Mouse (Mus musculus) heart, adult 2 months (tissue): Measurements from ENCODE around the gene Ankib1. TPM values are rescaled to one million over a fixed set of nuclear protein-coding genes. Genes with fewer than 3 reads are reported as not detected.

ENCODE experiments used
- DNase-seq, 2 experiments: peaks; one replicate each; pipeline ENCODE4 v3.0.0; 2021
- H3K27ac ChIP-seq: fragments of 200-600 bp; 2 replicates; pipeline ENCODE4 v1.8.1; 2022
- H3K27me3 ChIP-seq: fragments of 200-500 bp; 2 replicates; pipeline ENCODE4 v1.6.1; 2012; ENCODE audit warnings: mild to moderate bottlenecking, low read length, inconsistent platforms, mixed read lengths; ENCODE audit not compliant: control insufficient read depth, insufficient read depth
- H3K36me3 ChIP-seq: fragments of 200-500 bp; 2 replicates; pipeline ENCODE4 v1.6.1; 2012; ENCODE audit warnings: low read length, inconsistent platforms; ENCODE audit not compliant: control insufficient read depth, insufficient read depth
- H3K4me1 ChIP-seq: fragments of 200-500 bp; 2 replicates; pipeline ENCODE4 v1.6.1; 2011; ENCODE audit warnings: low read length; ENCODE audit not compliant: control insufficient read depth, insufficient read depth
- H3K4me3 ChIP-seq: fragments of 200-600 bp; 2 replicates; pipeline ENCODE4 v1.8.1; 2022
- H3K79me2 ChIP-seq: fragments of 200-500 bp; replicated peaks from 2 replicates; pipeline ENCODE4 v1.6.1; 2012; ENCODE audit warnings: mild to moderate bottlenecking, inconsistent platforms, low read length, moderate library complexity, mixed read lengths; ENCODE audit not compliant: control insufficient read depth, insufficient read depth
- H3K9ac ChIP-seq: fragments of 200-500 bp; 2 replicates; pipeline ENCODE4 v1.6.1; 2012; ENCODE audit warnings: low read depth, mild to moderate bottlenecking, control low read depth, inconsistent platforms, low read length, mixed read lengths
- CTCF ChIP-seq: fragments of 200-600 bp; IDR thresholded peaks from 2 replicates; pipeline ENCODE4 v1.8.1; 2022; ENCODE audit warnings: antibody characterized with exemption, mild to moderate bottlenecking, moderate library complexity
- EP300 ChIP-seq: fragments of 200-500 bp; IDR thresholded peaks from 2 replicates; pipeline ENCODE4 v1.6.1; 2011; ENCODE audit warnings: low read depth, low read length, control low read depth; ENCODE audit not compliant: insufficient read depth
- POLR2A ChIP-seq: fragments of 200-500 bp; IDR thresholded peaks from 2 replicates; pipeline ENCODE4 v1.6.1; 2011; ENCODE audit warnings: mild to moderate bottlenecking, low read depth, low read length, control low read depth; ENCODE audit not compliant: insufficient read depth
- WGBS: fragments of 180-500 bp; shearing (Covaris S2); methylation state at CpG from one replicate; pipeline ENCODE4 v1.1.7; 2018; 5-methylcytosine and 5-hydroxymethylcytosine counted together
- intact Hi-C: fragments of 180-260 bp; cut with DNase I; formaldehyde crosslinking; loops from one replicate; pipeline ENCODE4 v1.15.1; 2025
- microRNA-seq, 2 experiments: library from miRNA; unstranded; fragments of <30 nt; microRNA quantifications; one replicate each; pipeline ENCODE4 v1.2.0; 2021
- polyA plus RNA-seq: library from polyadenylated mRNA; depleted of rRNA; stranded (reverse); fragments of >200 nt; gene quantifications from 2 replicates; pipeline ENCODE4 v1.2.3, GENCODE M21; 2012; rRNA removed
- total RNA-seq, 2 experiments: library from RNA; stranded (reverse); gene quantifications; 2 replicates each; pipeline ENCODE4 v1.2.3; 2021

Ankib1 gene
- total and polyA plus RNA-seq, 3 experiments, result 3.6 to 28.0 (median 25.2) TPM

GRCm38 (mm10) chr5:3646991-3647707 lies 155.6 kb downstream of the Ankib1 start:
- peaks cover 2% of the 10 kb centered on the region for H3K4me1 ChIP-seq
- peaks cover 4% of the 10 kb centered on the region for H3K36me3 ChIP-seq
- under 1% methylated on average over 56 of the region's 60 CpGs for WGBS
- peak; percentile 53 to 59 for DNase-seq
- peak overlapping the region; percentile 94 for H3K4me3 ChIP-seq
- no peaks in the 10 kb centered on the region for H3K79me2 ChIP-seq
- peak overlapping the region; percentile 91 for H3K27ac ChIP-seq
- no peaks in the 10 kb centered on the region for H3K27me3 ChIP-seq
- intact Hi-C loops, result loop anchor here (2.0 kb wide), 1 partner anchor 156 kb away; the partner anchor contains the start of genes Ankib1 and Krit1
- H3K9ac ChIP-seq, result peak overlapping the region; percentile 94
- TF ChIP-seq CTCF (peak; percentile 78), POLR2A (no peak), EP300 (0 out of 2 replicates have a peak, but pooled peaks have one; percentile 28)

GRCm38 (mm10) chr5:3646539-3646938 lies 156.2 kb downstream of the Ankib1 start:
- WGBS, result 22% methylated on average over 6 of the region's 6 CpGs
- TF ChIP-seq POLR2A (no peak), CTCF (no peak), EP300 (no peak)
- Histone ChIP-seq H3K4me1 (peaks cover 2% of the 10 kb centered on the region), H3K27ac (peak overlapping the region; percentile 91; the same call in 1 of the 2 replicates), H3K36me3 (peaks cover 4% of the 10 kb centered on the region), H3K27me3 (no peaks in the 10 kb centered on the region), H3K4me3 (peak overlapping the region; percentile 94), H3K79me2 (no peaks in the 10 kb centered on the region), H3K9ac (0 out of 2 replicates have a peak overlapping the region, but pooled peaks have one; percentile 31)
- intact Hi-C loops, result loop anchor here (2.0 kb wide), 1 partner anchor 156 kb away; the partner anchor contains the start of genes Ankib1 and Krit1
- DNase-seq, result no peak

GRCm38 (mm10) chr5:3645326-3645725 lies 157.4 kb downstream of the Ankib1 start:
- intact Hi-C loops, result no loop called here
- WGBS, result 79% methylated on average over 6 of the region's 6 CpGs
- Histone ChIP-seq H3K4me1 (peaks cover 2% of the 10 kb centered on the region), H3K4me3 (no peak overlapping the region), H3K27ac (no peak overlapping the region), H3K27me3 (no peaks in the 10 kb centered on the region), H3K9ac (no peak overlapping the region), H3K36me3 (peaks cover 4% of the 10 kb centered on the region), H3K79me2 (no peaks in the 10 kb centered on the region)
- DNase-seq, result no peak
- TF ChIP-seq POLR2A, result no peak
- TF ChIP-seq EP300, result no peak
- no peak for TF ChIP-seq CTCF

GRCm38 (mm10) chr5:3644621-3645020 lies 158.1 kb downstream of the Ankib1 start:
- Histone ChIP-seq H3K4me1 (peaks cover 2% of the 10 kb centered on the region), H3K9ac (no peak overlapping the region), H3K27me3 (no peaks in the 10 kb centered on the region), H3K79me2 (no peaks in the 10 kb centered on the region), H3K4me3 (no peak overlapping the region), H3K36me3 (peaks cover 4% of the 10 kb centered on the region), H3K27ac (no peak overlapping the region)
- TF ChIP-seq POLR2A, result no peak
- TF ChIP-seq EP300, result no peak
- no peak for TF ChIP-seq CTCF
- intact Hi-C loops, result no loop called here
- 80% methylated on average over 6 of the region's 6 CpGs for WGBS
- no peak for DNase-seq

Small RNAs within 50 kb of the gene (microRNA-seq; reads per million reads assigned to microRNA genes)
- gene Gm22926, result 0 reads per million in 2 experiments
- gene Gm26238, result 0 reads per million in 2 experiments

Other genes starting within 250 kb of the Ankib1 start
- 1 to 10 TPM; 2.0 to 3.1 TPM for gene 1700109H08Rik, start 231.4 kb downstream of the Ankib1 start, total RNA-seq
- 1.3 and 2.4 TPM in 2 replicates for gene 1700109H08Rik, start 231.4 kb downstream of the Ankib1 start, polyA plus RNA-seq
- 1 to 10 TPM; 8.8 to 9.3 TPM for gene Pex1, start 206.9 kb downstream of the Ankib1 start, total RNA-seq
- gene Pex1, start 206.9 kb downstream of the Ankib1 start, polyA plus RNA-seq, result 5.4 and 7.5 TPM in 2 replicates
- gene Rbm48, start 206.3 kb downstream of the Ankib1 start, total RNA-seq, result 1 to 10 TPM; 3.5 to 5.0 TPM
- 2.8 and 5.5 TPM in 2 replicates for gene Rbm48, start 206.3 kb downstream of the Ankib1 start, polyA plus RNA-seq
- not detected for gene Tmbim7, start 151.7 kb downstream of the Ankib1 start, total RNA-seq
- 0.14 and 0.15 TPM in 2 replicates for gene Tmbim7, start 151.7 kb downstream of the Ankib1 start, polyA plus RNA-seq
- gene Gatad1, start 145.7 kb downstream of the Ankib1 start, total RNA-seq, result 10 to 100 TPM; 89.7 to 97.6 TPM
- gene Gatad1, start 145.7 kb downstream of the Ankib1 start, polyA plus RNA-seq, result 58.8 and 117 TPM in 2 replicates
- gene Krit1, start 259 bp upstream of the Ankib1 start, total RNA-seq, result 10 to 100 TPM; 28.4 to 30.9 TPM
- 9.0 and 20.4 TPM in 2 replicates for gene Krit1, start 259 bp upstream of the Ankib1 start, polyA plus RNA-seq
- under 1 TPM in 1 of 2 experiments, not detected in 1; 0.07 TPM for gene Lrrd1, start 42.2 kb upstream of the Ankib1 start, total RNA-seq
- 0.06 and 0.09 TPM in 2 replicates for gene Lrrd1, start 42.2 kb upstream of the Ankib1 start, polyA plus RNA-seq
- 1 to 10 TPM; 2.4 to 3.7 TPM for gene Mterf1a, start 91.0 kb upstream of the Ankib1 start, total RNA-seq
- gene Mterf1a, start 91.0 kb upstream of the Ankib1 start, polyA plus RNA-seq, result 0.70 and 1.5 TPM in 2 replicates
- gene Akap9, start 125.1 kb upstream of the Ankib1 start, total RNA-seq, result 10 to 100 TPM; 37.5 to 45.3 TPM
- 4.4 and 6.8 TPM in 2 replicates for gene Akap9, start 125.1 kb upstream of the Ankib1 start, polyA plus RNA-seq